Mouse (Mus musculus): ENCODE results near the gene Tnfaip8l1.

DNA sequence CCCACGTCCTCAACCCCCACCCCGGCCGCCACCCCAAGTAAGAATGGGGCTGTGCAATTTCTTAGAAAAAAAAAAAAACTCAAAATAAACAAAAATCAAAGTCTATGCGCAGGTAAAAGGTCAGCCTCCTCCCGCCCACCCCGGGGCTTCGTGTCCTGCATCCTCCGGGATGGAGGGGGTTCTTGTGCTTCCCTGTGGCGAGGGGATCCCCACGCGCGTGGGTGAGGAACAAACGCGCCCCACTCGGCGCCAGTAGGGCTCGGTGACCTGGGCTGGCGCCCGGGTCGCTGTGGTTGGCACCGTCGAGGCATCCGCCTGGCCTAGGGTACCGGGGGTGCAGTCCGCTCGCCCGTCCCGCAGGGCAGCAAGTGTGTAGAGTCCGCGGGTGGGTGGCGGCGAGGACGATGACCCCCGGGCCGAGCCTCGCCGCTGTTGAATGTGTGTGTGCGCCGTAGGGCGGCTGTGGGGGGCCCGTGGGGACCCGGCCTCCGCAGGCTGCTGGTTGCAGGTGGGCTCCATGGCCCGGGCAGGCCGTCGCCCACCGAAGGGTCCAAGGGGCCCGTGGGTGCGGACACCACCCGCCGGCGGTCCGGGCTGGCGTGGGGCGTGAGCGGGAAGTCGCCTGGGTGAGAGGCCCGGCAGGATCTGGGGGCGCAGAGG is 38.5 kb upstream of the Tnfaip8l1 start:
- no peak for TF ChIP-seq POLR2A (IDR thresholded peaks at IDR 0.05; ENCODE audit: borderline replicate concordance, control insufficient read depth, low read depth, low read length)
- no peak for TF ChIP-seq CTCF (IDR thresholded peaks at IDR 0.05; ENCODE audit: control insufficient read depth, insufficient read depth, low read length)
